Mouse (Mus musculus) bone marrow, adult 2 months (tissue): ENCODE results near the gene Zfp654.

Experiments
- CTCF ChIP-seq: fragments of 200-500 bp; IDR thresholded peaks from 2 replicates; pipeline ENCODE4 v1.5.1; 2011; ENCODE audit warnings: low read length, control low read depth; ENCODE audit not compliant: control insufficient read depth, insufficient read depth
- POLR2A ChIP-seq: fragments of 200-500 bp; IDR thresholded peaks from 2 replicates; pipeline ENCODE4 v1.6.1; 2011; ENCODE audit warnings: low read depth, mild to moderate bottlenecking, control low read depth, low read length, borderline replicate concordance; ENCODE audit not compliant: control insufficient read depth

GRCm38 (mm10) chr16:64899084-64899483 lies 47.6 kb upstream of the Zfp654 start:
- no peak for TF ChIP-seq POLR2A
- peak; percentile 59 for TF ChIP-seq CTCF
